Mouse (Mus musculus) ES-Bruce4 (cell line): ENCODE data around the gene Dlst.

ENCODE experiments used
- CTCF ChIP-seq: IDR thresholded peaks from one replicate; pipeline ENCODE4 v1.8.1; 2011; ENCODE audit warnings: low read depth, low read length
- EP300 ChIP-seq: IDR thresholded peaks from 2 replicates; pipeline ENCODE4 v1.6.1; 2011; ENCODE audit warnings: low read depth, low read length; ENCODE audit not compliant: insufficient read depth
- POLR2A ChIP-seq: IDR thresholded peaks from one replicate; pipeline ENCODE4 v1.8.1; 2011; ENCODE audit warnings: low read length; ENCODE audit not compliant: insufficient read depth

DNA sequence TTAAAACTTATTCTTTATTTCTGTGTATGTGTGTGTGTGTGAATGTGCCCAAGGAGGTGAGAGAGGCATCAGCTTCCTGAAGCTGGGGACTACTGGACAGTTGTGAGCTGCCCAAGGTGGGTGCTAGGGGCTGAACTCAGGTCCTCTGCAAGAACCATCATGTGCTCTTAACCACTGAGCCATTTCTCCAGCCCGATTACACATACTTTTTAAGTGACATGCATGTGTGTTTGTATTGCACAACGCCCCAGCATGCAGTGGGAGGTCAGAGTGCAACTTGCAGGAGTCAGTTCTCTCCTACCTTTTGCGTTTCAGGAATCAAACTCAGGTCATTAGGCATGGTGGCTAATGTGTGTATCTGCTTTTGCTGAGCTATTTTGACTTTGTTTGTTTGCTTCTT, 42.4 kb downstream of the Dlst start:
- TF ChIP-seq CTCF (no peak), POLR2A (no peak), EP300 (no peak)
